Mouse (Mus musculus): ENCODE data around the gene Bcl7b. TPM values are rescaled to one million over a fixed set of nuclear protein-coding genes. Genes with fewer than 3 reads are reported as not detected.
"Not testable (repeated sequence)": the region's sequence is repeated elsewhere in the genome, so short reads cannot be mapped to it uniquely, and the experiment has no call there.

Bcl7b gene
- total RNA-seq, 2 experiments from 2014 or later, result 27.7 to 29.8 TPM

GRCm38 (mm10) chr5:135202763-135203162 is 34.7 kb downstream of the Bcl7b start:
- DNase-seq (ENCODE audit: low spot score in 2 of 2), result no peak

GRCm38 (mm10) chr5:135208197-135208596 is 40.1 kb downstream of the Bcl7b start:
- no peak for DNase-seq (ENCODE audit: low spot score in 2 of 2)

DNA sequence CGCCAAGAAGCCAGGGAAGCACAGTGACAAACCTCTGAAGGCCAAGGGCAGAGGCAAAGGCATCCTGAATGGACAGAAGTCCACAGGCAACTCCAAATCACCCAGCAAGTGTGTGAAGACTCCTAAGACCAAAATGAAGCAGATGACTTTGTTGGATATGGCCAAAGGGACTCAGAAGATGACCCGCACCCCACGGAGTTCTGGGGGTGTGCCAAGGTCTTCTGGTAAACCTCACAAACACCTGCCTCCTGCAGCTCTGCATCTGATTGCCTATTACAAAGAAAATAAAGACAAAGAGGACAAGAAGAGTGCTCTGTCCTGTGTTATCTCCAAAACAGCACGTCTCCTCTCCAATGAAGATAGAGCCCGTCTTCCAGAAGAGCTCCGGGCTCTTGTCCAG is 48.8 kb downstream of the Bcl7b start:
- DNase-seq (ENCODE audit: low spot score in 2 of 2), result no peak

- no peak for DNase-seq (ENCODE audit: low spot score in 2 of 2)
Observed at GRCm38 (mm10) chr5:135220941-135221340, 52.9 kb downstream of the Bcl7b start.

- DNase-seq (ENCODE audit: low spot score in 2 of 2), result no peak
Observed at GRCm38 (mm10) chr5:135222066-135222465, 54.0 kb downstream of the Bcl7b start.

- no peak for DNase-seq (ENCODE audit: low spot score in 2 of 2)
Observed at GRCm38 (mm10) chr5:135224169-135224568, 56.1 kb downstream of the Bcl7b start.

- DNase-seq (ENCODE audit: low spot score in 2 of 2), result not testable (repeated sequence)
Observed at GRCm38 (mm10) chr5:135225879-135226278, 57.8 kb downstream of the Bcl7b start.

GRCm38 (mm10) chr5:135230186-135230585 is 62.1 kb downstream of the Bcl7b start:
- DNase-seq (ENCODE audit: low spot score in 2 of 2), result no peak

Small RNAs within 50 kb of the gene (microRNA-seq; reads per million reads assigned to microRNA genes)
- 0 reads per million in 2 experiments for gene Gm25315

Other genes with a start within 250 kb of the Bcl7b start
- gene Mettl27, start 235.9 kb upstream of the Bcl7b start, total RNA-seq (2021), result 10 to 100 TPM in 1 of 2 experiments, 1 to 10 TPM in 1; 9.3 to 10.8 TPM
- gene Cldn4, start 221.3 kb upstream of the Bcl7b start, total RNA-seq (2021), result not detected
- 1 to 10 TPM; 3.5 to 5.2 TPM for gene Cldn3, start 182.1 kb upstream of the Bcl7b start, total RNA-seq (2021)
- gene Abhd11, start 159.1 kb upstream of the Bcl7b start, total RNA-seq (2021), result 10 to 100 TPM; 41.1 to 49.2 TPM
- 100 to 1,000 TPM; 182 to 196 TPM for gene Stx1a, start 144.8 kb upstream of the Bcl7b start, total RNA-seq (2021)
- 10 to 100 TPM; 35.5 to 38.0 TPM for gene Dnajc30, start 104.1 kb upstream of the Bcl7b start, total RNA-seq (2021)
- gene Bud23, start 103.3 kb upstream of the Bcl7b start, total RNA-seq (2021), result 10 to 100 TPM; 49.8 to 54.7 TPM
- gene Vps37d, start 90.0 kb upstream of the Bcl7b start, total RNA-seq (2021), result 10 to 100 TPM; 31.7 to 34.8 TPM
- 1 to 10 TPM; 3.6 to 4.4 TPM for gene Mlxipl, start 78.4 kb upstream of the Bcl7b start, total RNA-seq (2021)
- gene Tbl2, start 18.6 kb upstream of the Bcl7b start, total RNA-seq (2021), result 10 to 100 TPM; 23.0 to 23.7 TPM
- gene Baz1b, start 19.0 kb downstream of the Bcl7b start, total RNA-seq (2021), result 10 to 100 TPM; 47.8 to 51.1 TPM
- 10 to 100 TPM; 11.7 to 12.1 TPM for gene Fzd9, start 82.9 kb downstream of the Bcl7b start, total RNA-seq (2021)
- gene Fkbp6, start 181.8 kb downstream of the Bcl7b start, total RNA-seq (2021), result not detected
- under 1 TPM in 1 of 2 experiments, not detected in 1; 0.22 TPM for gene Trim50, start 185.0 kb downstream of the Bcl7b start, total RNA-seq (2021)
- 10 to 100 TPM; 21.0 to 23.5 TPM for gene Nsun5, start 201.7 kb downstream of the Bcl7b start, total RNA-seq (2021)
- 10 to 100 TPM; 39.9 to 43.9 TPM for gene Pom121, start 226.3 kb downstream of the Bcl7b start, total RNA-seq (2021)

All from layer of hippocampus, postnatal 10 days (tissue).